In genomic region chr17:36764244-36764643, GRCm38 (mm10) we compare ENCODE assay signal across 13 mouse cellular contexts. TPM values are rescaled to one million over a fixed set of nuclear protein-coding genes. Genes with fewer than 3 reads are reported as not detected.
DNase-seq lines count a peak whose midpoint lies in the region; TF ChIP-seq lines count a peak whose summit lies in the region.
"Not testable (repeated sequence)": the region's sequence is repeated elsewhere in the genome, so short reads cannot be mapped to it uniquely, and the experiment has no call there.
"Had no signal": no experiment of that assay in that cellular context is flagged by ENCODE, and none has a peak within 500 bp of the region (broad histone marks: within the 10 kb centered on the region; RNA-seq: fewer than 3 reads in every experiment).

No protein-coding gene starts in this region.

- peak; percentile 9 for DNase-seq in MEL (ENCODE audit: low read depth, low spot score)
- DNase-seq in cerebellum, adult 2 months: peak; percentile 8 to 11
- DNase-seq in frontal cortex, postnatal 14 days (ENCODE audit: low spot score in 2 of 2): peak; percentile 23 to 31
- peak; percentile 21 for DNase-seq in induced T-regulatory cell, adult 2 months (ENCODE audit: low read depth)
- peak; percentile 50 for DNase-seq in layer of hippocampus, adult 9-11 months
- peak; percentile 7 for DNase-seq in lung, postnatal 14 days
- DNase-seq in retina, postnatal 7 days (ENCODE audit: low read depth, low spot score): peak; percentile 14
- DNase-seq in thymus, postnatal 25 days: peak; percentile 37

- not testable (repeated sequence) for H3K27me3 ChIP-seq in MEL (ENCODE audit: control insufficient read depth in 1 of 2, insufficient read depth in 2 of 2, low read length in 2 of 2); cerebellum, adult 2 months (ENCODE audit: control insufficient read depth, insufficient read depth, low read length)

- not testable (repeated sequence) for TF ChIP-seq POLR2A in MEL (IDR thresholded peaks at IDR 0.05; ENCODE audit: control insufficient read depth in 1 of 2, insufficient read depth in 1 of 2, low read depth in 1 of 2, low read length in 2 of 2, poor library complexity in 1 of 2); cerebellum, adult 2 months (IDR thresholded peaks at IDR 0.05; ENCODE audit: borderline replicate concordance, insufficient read depth, low read length)

- not testable (repeated sequence) for TF ChIP-seq EP300 in MEL (IDR thresholded peaks at IDR 0.05; ENCODE audit: low read depth in 1 of 2, low read length in 2 of 2)

- H3K4me3 ChIP-seq in MEL (ENCODE audit: control insufficient read depth in 1 of 2, insufficient read depth in 1 of 2, low read depth in 2 of 2, low read length in 2 of 2); cerebellum, adult 2 months (replicated peaks; ENCODE audit: insufficient read depth, low read depth, low read length): not testable (repeated sequence)

- H3K4me1 ChIP-seq in MEL (ENCODE audit: control insufficient read depth in 1 of 2, insufficient read depth in 2 of 2, low read length in 2 of 2); cerebellum, adult 2 months (ENCODE audit: control insufficient read depth, insufficient read depth, low read length): not testable (repeated sequence)

- peak in 1 of 3 experiments; percentile 12; a peak in 1 of 6 replicates for TF ChIP-seq CTCF in MEL (IDR thresholded peaks at IDR 0.05 in 2 of 3, conservative IDR thresholded peaks at IDR 0.05 in 1 of 3; ENCODE audit: control insufficient read depth in 1 of 3, insufficient read depth in 1 of 3, low read depth in 2 of 3, low read length in 3 of 3, poor library complexity in 1 of 3, severe bottlenecking in 1 of 3)
- not testable (repeated sequence) for TF ChIP-seq CTCF in cerebellum, adult 2 months (IDR thresholded peaks at IDR 0.05; ENCODE audit: borderline replicate concordance, insufficient read depth, low read depth, low read length)

- H3K36me3 ChIP-seq in MEL (ENCODE audit: control insufficient read depth in 1 of 2, insufficient read depth in 2 of 2, low read length in 2 of 2): not testable (repeated sequence)

- H3K79me2 ChIP-seq in MEL (ENCODE audit: control insufficient read depth, insufficient read depth, low read length, poor library complexity): not testable (repeated sequence)

- H3K9me3 ChIP-seq in MEL (replicated peaks; ENCODE audit: insufficient read depth, low read length): not testable (repeated sequence)

- H3K9ac ChIP-seq in MEL (ENCODE audit: control insufficient read depth, low read depth, low read length, poor library complexity, severe bottlenecking): not testable (repeated sequence)

- WGBS in cerebellum, adult 2 months: 5% methylated on average over 2 of the region's 2 CpGs

- peak; percentile 11 for TF ChIP-seq RAD21 in MEL (IDR thresholded peaks at IDR 0.05; ENCODE audit: low read depth, low read length)

- not testable (repeated sequence) for H3K27ac ChIP-seq in MEL (ENCODE audit: control insufficient read depth, low read depth, low read length); cerebellum, adult 2 months (ENCODE audit: insufficient read depth, low read length)

RNA-seq across cellular contexts. Expression of gene H2-M10.5, which starts 8.5 kb away (rescaled TPM):
- not detected in 2 replicates for total RNA-seq in MEL (2012; rRNA removed)
- not detected for polyA plus RNA-seq in MEL (2012; ENCODE audit: insufficient read depth in 1 of 2, insufficient read length in 2 of 2, low read depth in 1 of 2, low replicate concordance in 2 of 2, missing spikeins in 1 of 2)
- polyA plus RNA-seq in cerebellum, adult 2 months (2012; rRNA removed): not detected in 2 replicates
- total RNA-seq: gastrocnemius, postnatal 25 days; heart, postnatal 36 days had no signal
- polyA plus RNA-seq: limb, embryonic 10.5 days; neural tube, embryonic 11.5 days; stomach, embryonic 14.5 days had no signal

RNA-seq across cellular contexts. Expression of gene H2-M10.6, which starts 47.7 kb away (rescaled TPM):
- not detected in 2 replicates for total RNA-seq in MEL (2012; rRNA removed)
- not detected for polyA plus RNA-seq in MEL (2012; ENCODE audit: insufficient read depth in 1 of 2, insufficient read length in 2 of 2, low read depth in 1 of 2, low replicate concordance in 2 of 2, missing spikeins in 1 of 2)
- not detected in 2 replicates for polyA plus RNA-seq in cerebellum, adult 2 months (2012; rRNA removed)
- total RNA-seq: gastrocnemius, postnatal 25 days; heart, postnatal 36 days had no signal
- polyA plus RNA-seq: limb, embryonic 10.5 days; neural tube, embryonic 11.5 days; stomach, embryonic 14.5 days had no signal
